Mouse (Mus musculus): Measurements from ENCODE around the gene Smarca2.

The Smarca2 gene

GRCm38 (mm10) chr19:26747571-26748539 is 143.0 kb downstream of the Smarca2 start:
- peak; percentile 85 for DNase-seq (ENCODE audit: extremely low spot score, low spot score)

- DNase-seq (ENCODE audit: extremely low spot score, low spot score): no peak
Measured at GRCm38 (mm10) chr19:26748676-26749075, 143.8 kb downstream of the Smarca2 start.

GRCm38 (mm10) chr19:26749427-26750137 is 144.7 kb downstream of the Smarca2 start:
- peak; percentile 32 for DNase-seq (ENCODE audit: extremely low spot score, low spot score)

- DNase-seq (ENCODE audit: extremely low spot score, low spot score): no peak
Measured at GRCm38 (mm10) chr19:26752611-26753163, 147.8 kb downstream of the Smarca2 start.

- no peak for DNase-seq (ENCODE audit: extremely low spot score, low spot score)
Measured at GRCm38 (mm10) chr19:26753266-26753872, 148.5 kb downstream of the Smarca2 start.

- DNase-seq (ENCODE audit: extremely low spot score, low spot score): no peak
Measured at GRCm38 (mm10) chr19:26754016-26754794, 149.4 kb downstream of the Smarca2 start.

- no peak for DNase-seq (ENCODE audit: extremely low spot score, low spot score)
Measured at GRCm38 (mm10) chr19:26755991-26756390, 151.1 kb downstream of the Smarca2 start.

- no peak for DNase-seq (ENCODE audit: extremely low spot score, low spot score)
Measured at GRCm38 (mm10) chr19:26756399-26756798, 151.5 kb downstream of the Smarca2 start.

GRCm38 (mm10) chr19:26758156-26758555 is 153.3 kb downstream of the Smarca2 start:
- no peak for DNase-seq (ENCODE audit: extremely low spot score, low spot score)

- no peak for DNase-seq (ENCODE audit: extremely low spot score, low spot score)
Measured at GRCm38 (mm10) chr19:26758620-26759019, 153.8 kb downstream of the Smarca2 start.

- DNase-seq (ENCODE audit: extremely low spot score, low spot score): no peak
Measured at GRCm38 (mm10) chr19:26759295-26759694, 154.4 kb downstream of the Smarca2 start.

GRCm38 (mm10) chr19:26761257-26761656 is 156.4 kb downstream of the Smarca2 start:
- no peak for DNase-seq (ENCODE audit: extremely low spot score, low spot score)

- no peak for DNase-seq (ENCODE audit: extremely low spot score, low spot score)
Measured at GRCm38 (mm10) chr19:26765483-26765882, 160.6 kb downstream of the Smarca2 start.

GRCm38 (mm10) chr19:26767454-26767853 is 162.6 kb downstream of the Smarca2 start:
- DNase-seq (ENCODE audit: extremely low spot score, low spot score): no peak

GRCm38 (mm10) chr19:26767941-26768340 is 163.1 kb downstream of the Smarca2 start:
- no peak for DNase-seq (ENCODE audit: extremely low spot score, low spot score)

- DNase-seq (ENCODE audit: extremely low spot score, low spot score): no peak
Measured at GRCm38 (mm10) chr19:26768846-26769245, 164.0 kb downstream of the Smarca2 start.

GRCm38 (mm10) chr19:26769609-26770500 is 165.0 kb downstream of the Smarca2 start:
- peak; percentile 24 for DNase-seq (ENCODE audit: extremely low spot score, low spot score)

GRCm38 (mm10) chr19:26770592-26770991 is 165.7 kb downstream of the Smarca2 start:
- no peak for DNase-seq (ENCODE audit: extremely low spot score, low spot score)

- no peak for DNase-seq (ENCODE audit: extremely low spot score, low spot score)
Measured at GRCm38 (mm10) chr19:26772051-26772583, 167.3 kb downstream of the Smarca2 start.

Measured in neural tube, embryonic 10.5 days (tissue).